Mouse (Mus musculus): Measurements from ENCODE around the gene Rnf6.

Gene Rnf6

GRCm38 (mm10) chr5:146220879-146221714, at the start of gene Rnf6:
Gene Rnf6 (minus strand): TSS chr5:146221555.
- DNase-seq (ENCODE audit: low read depth, low spot score) = peak; percentile 82

- DNase-seq (ENCODE audit: low read depth, low spot score) = no peak
Measured at GRCm38 (mm10) chr5:146270593-146270992, 49.2 kb upstream of the Rnf6 start.

GRCm38 (mm10) chr5:146267776-146268175, 46.4 kb upstream of the Rnf6 start:
- DNase-seq (ENCODE audit: low read depth, low spot score) = no peak

- no peak for DNase-seq (ENCODE audit: low read depth, low spot score)
Measured at GRCm38 (mm10) chr5:146265934-146266591, 44.7 kb upstream of the Rnf6 start.

GRCm38 (mm10) chr5:146260003-146260402, 38.6 kb upstream of the Rnf6 start:
- DNase-seq (ENCODE audit: low read depth, low spot score) = no peak

GRCm38 (mm10) chr5:146253644-146254043, 32.3 kb upstream of the Rnf6 start:
- DNase-seq (ENCODE audit: low read depth, low spot score) = no peak

- DNase-seq (ENCODE audit: low read depth, low spot score) = no peak
Measured at GRCm38 (mm10) chr5:146251663-146252429, 30.5 kb upstream of the Rnf6 start.

GRCm38 (mm10) chr5:146250369-146251075, 29.2 kb upstream of the Rnf6 start:
- DNase-seq (ENCODE audit: low read depth, low spot score) = no peak

GRCm38 (mm10) chr5:146248746-146249145, 27.4 kb upstream of the Rnf6 start:
- no peak for DNase-seq (ENCODE audit: low read depth, low spot score)

GRCm38 (mm10) chr5:146247709-146248108, 26.4 kb upstream of the Rnf6 start:
- no peak for DNase-seq (ENCODE audit: low read depth, low spot score)

GRCm38 (mm10) chr5:146246386-146246785, 25.0 kb upstream of the Rnf6 start:
- no peak for DNase-seq (ENCODE audit: low read depth, low spot score)

- DNase-seq (ENCODE audit: low read depth, low spot score) = no peak
Measured at GRCm38 (mm10) chr5:146245646-146246370, 24.5 kb upstream of the Rnf6 start.

- DNase-seq (ENCODE audit: low read depth, low spot score) = no peak
Measured at GRCm38 (mm10) chr5:146245193-146245592, 23.8 kb upstream of the Rnf6 start.

GRCm38 (mm10) chr5:146241202-146241601, 19.8 kb upstream of the Rnf6 start:
- no peak for DNase-seq (ENCODE audit: low read depth, low spot score)

GRCm38 (mm10) chr5:146240771-146241170, 19.4 kb upstream of the Rnf6 start:
- no peak for DNase-seq (ENCODE audit: low read depth, low spot score)

GRCm38 (mm10) chr5:146238274-146238673, 16.9 kb upstream of the Rnf6 start:
- DNase-seq (ENCODE audit: low read depth, low spot score) = no peak

- no peak for DNase-seq (ENCODE audit: low read depth, low spot score)
Measured at GRCm38 (mm10) chr5:146234336-146234735, 13.0 kb upstream of the Rnf6 start.

- DNase-seq (ENCODE audit: low read depth, low spot score) = no peak
Measured at GRCm38 (mm10) chr5:146232816-146233215, 11.5 kb upstream of the Rnf6 start.

GRCm38 (mm10) chr5:146232056-146232675, 10.8 kb upstream of the Rnf6 start:
- DNase-seq (ENCODE audit: low read depth, low spot score) = no peak

- DNase-seq (ENCODE audit: low read depth, low spot score) = no peak
Measured at GRCm38 (mm10) chr5:146231655-146231996, 10.3 kb upstream of the Rnf6 start.
